Mouse (Mus musculus) liver, adult 2 months (tissue): ENCODE data around the gene Tmed8.

Experiments used
- CTCF ChIP-seq: fragments of 200-500 bp; IDR thresholded peaks from 2 replicates; pipeline ENCODE4 v1.5.1; 2011; ENCODE audit warnings: low read depth, low read length, control low read depth
- POLR2A ChIP-seq: fragments of 200-500 bp; IDR thresholded peaks from 2 replicates; pipeline ENCODE4 v1.6.1; 2011; ENCODE audit warnings: low read length, control low read depth; ENCODE audit not compliant: insufficient read depth; ENCODE audit errors: extremely low read depth

DNA sequence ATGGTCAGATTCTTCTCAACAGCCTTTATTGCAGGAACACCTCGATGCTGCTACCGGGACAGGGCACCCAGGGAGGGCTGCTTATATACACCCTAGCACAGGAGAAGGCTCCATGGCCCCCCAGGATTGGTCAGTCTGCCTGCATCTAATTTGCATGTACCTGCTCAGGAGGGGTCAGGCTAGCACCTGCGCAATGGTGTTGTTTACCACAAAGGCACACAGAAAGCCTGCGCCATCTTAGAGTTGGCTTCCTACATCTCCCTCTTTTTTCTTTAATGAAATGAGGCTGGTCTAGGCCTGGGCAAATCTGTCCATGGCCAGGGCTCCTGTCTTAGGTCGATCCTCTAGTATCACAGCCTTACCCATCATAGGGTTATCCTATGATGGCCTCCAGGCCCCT, 50.8 kb downstream of the Tmed8 start:
- no peak for TF ChIP-seq CTCF
- no peak for TF ChIP-seq POLR2A
